Mouse (Mus musculus) spleen, adult 2 months (tissue): ENCODE data around the gene Sec24c.

Source experiments
- CTCF ChIP-seq: fragments of 200-500 bp; IDR thresholded peaks from 2 replicates; pipeline ENCODE4 v1.5.1; 2011; ENCODE audit warnings: mild to moderate bottlenecking, inconsistent platforms; ENCODE audit not compliant: insufficient read depth, insufficient read length, insufficient replicate concordance; ENCODE audit errors: extremely low read depth
- POLR2A ChIP-seq: fragments of 200-500 bp; IDR thresholded peaks from 2 replicates; pipeline ENCODE4 v1.6.1; 2011; ENCODE audit warnings: low read depth, low read length, inconsistent platforms

DNA sequence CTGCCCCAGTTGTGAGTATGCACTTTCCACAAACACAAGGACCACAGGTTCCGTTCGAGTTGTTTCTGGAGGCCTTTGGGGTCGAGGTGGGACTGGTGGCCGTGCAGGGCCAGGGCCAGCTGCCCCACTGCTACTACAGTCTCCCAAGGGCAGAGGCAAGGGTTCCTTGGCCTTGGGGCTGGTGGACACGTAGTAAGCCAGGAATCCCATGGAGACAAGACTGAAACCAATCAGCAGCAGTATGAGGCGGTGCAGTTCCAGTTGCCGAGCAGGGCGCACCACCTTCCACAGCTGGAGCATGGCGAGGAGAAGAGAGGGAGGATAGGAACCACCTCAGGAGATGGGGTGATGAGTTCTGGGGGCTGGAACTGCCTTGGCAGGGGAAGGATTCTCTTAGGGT is 55.8 kb downstream of the Sec24c start:
- TF ChIP-seq POLR2A = no peak
- no peak for TF ChIP-seq CTCF
